Mouse (Mus musculus) liver (tissue): ENCODE data around the gene Tas2r116.

ENCODE experiments used
- DNase-seq: peaks from one replicate; pipeline ENCODE4 v3.0.0-alpha.2; 2020; ENCODE audit warnings: mixed read lengths

Tas2r116 gene

DNA sequence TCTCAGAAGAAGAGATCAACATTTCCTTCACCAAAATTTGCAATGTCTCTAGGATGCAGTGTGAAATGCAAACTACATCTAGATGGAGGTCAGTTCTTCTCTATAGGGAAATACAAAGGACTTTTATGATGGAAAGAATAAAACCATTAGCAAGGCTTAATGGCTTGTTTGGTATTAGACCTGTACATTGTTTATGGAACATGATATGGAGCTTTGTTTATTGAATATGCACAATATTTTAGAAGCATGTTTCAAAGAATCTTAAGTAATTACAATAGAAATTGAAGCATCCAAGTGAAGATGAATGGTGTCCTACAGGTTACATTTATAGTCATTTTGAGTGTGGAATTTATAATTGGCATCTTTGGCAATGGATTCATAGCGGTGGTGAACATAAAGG lies at the start of gene Tas2r116:
Tas2r116 (plus strand) TSS at position 301 of the 400 bp plus-strand sequence.
- no peak for DNase-seq

DNA sequence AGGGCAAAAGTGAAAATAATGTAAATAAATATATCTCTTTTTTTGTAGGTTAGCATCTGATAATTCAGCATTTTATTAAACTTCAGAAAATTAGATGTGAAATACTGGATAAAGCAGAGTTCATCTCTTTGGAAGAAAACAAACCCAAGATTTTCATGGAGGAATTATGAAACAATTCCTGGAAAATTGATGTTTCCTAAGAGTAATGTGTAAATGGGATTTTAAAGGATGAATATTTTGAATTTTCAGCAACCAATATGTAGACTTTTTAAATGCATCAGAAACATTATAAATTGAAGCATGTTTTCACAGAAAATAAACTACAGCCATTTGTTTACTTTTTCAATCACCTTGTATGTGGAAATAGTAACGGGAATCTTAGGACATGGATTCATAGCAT lies 8.4 kb upstream of the Tas2r116 start, which contains the start of gene Tas2r123:
Tas2r123 (plus strand) TSS at position 301 of the 400 bp plus-strand sequence.
- DNase-seq: no peak

DNA sequence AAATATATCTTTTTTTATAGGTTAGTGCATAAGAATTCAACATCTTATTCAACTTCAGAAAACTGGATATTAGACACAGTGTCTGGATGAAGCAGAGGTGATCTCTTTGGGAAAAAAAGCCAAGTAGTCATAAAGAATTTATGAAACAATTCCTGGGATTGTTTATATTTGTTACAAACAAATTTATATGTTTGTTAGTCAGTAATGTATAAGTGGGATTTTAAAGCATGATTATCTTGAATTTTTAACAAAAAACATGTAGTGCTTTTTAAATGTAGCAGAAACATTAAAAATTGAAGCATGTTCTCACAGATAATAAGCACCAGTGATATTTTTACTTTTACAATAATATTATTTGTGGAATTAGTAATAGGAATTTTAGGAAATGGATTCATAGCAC lies 12.5 kb downstream of the Tas2r116 start, which contains the start of gene Tas2r110:
Tas2r110 (plus strand) TSS at position 301 of the 400 bp plus-strand sequence.
- DNase-seq: no peak

DNA sequence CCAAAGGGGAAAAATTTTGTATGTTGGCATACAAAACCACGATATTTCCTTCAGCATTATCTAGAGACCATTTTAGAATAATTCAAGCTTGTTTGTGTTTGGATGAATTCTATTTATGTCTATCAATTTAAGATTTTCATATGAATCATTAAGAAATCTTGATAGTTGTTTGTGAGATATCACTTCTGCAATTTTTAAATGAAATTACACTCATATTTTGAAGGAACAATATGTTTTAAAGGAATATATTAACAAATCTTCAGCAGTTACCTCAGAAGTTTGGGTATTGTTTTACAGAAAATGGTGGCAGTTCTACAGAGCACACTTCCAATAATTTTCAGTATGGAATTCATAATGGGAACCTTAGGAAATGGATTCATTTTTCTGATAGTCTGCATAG lies 37.5 kb downstream of the Tas2r116 start, which contains the start of gene Tas2r113:
Tas2r113 (plus strand) TSS at position 301 of the 400 bp plus-strand sequence.
- DNase-seq: no peak
